Mouse (Mus musculus): ENCODE data around the gene Arpc4. TPM values are rescaled to one million over a fixed set of nuclear protein-coding genes. Genes with fewer than 3 reads are reported as not detected.

Arpc4 gene
- polyA plus RNA-seq, 1 experiment from 2014 or later: 264 TPM

DNA sequence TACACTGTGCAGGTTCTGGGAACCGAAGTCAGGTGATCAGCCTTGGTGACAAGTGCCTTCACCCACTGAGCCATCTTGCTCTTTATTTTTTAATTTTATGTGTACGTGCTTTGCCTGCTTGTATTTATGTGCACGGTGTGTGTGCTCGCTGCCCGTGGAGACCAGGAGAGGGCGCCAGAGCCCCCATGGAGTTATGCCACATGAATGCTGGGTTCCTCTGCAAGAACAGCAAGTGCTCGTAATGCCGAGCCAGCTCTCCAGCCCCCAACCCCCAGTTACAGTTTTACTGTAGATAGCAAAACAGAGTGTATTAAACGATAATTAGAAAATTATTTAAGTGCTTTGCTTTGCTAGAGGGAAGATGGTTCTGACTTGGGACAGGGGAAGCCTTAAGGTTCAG lies 28.8 kb downstream of the Arpc4 start:
- WGBS: 72% methylated on average over 9 of the region's 9 CpGs
- peaks cover 10% of the 10 kb centered on the region for H3K36me3 ChIP-seq
- no peaks in the 10 kb centered on the region for H3K9me3 ChIP-seq
- no peak overlapping the region for H3K4me2 ChIP-seq
- no peaks in the 10 kb centered on the region for H3K4me1 ChIP-seq
- ATAC-seq (ENCODE audit: extremely low read depth, insufficient number of reproducible peaks, low FRiP score, low TSS enrichment): no peak
- H3K4me3 ChIP-seq: no peak overlapping the region
- H3K9ac ChIP-seq: no peak overlapping the region
- no peaks in the 10 kb centered on the region for H3K27me3 ChIP-seq (replicated peaks)
- H3K27ac ChIP-seq (replicated peaks): no peak overlapping the region

DNA sequence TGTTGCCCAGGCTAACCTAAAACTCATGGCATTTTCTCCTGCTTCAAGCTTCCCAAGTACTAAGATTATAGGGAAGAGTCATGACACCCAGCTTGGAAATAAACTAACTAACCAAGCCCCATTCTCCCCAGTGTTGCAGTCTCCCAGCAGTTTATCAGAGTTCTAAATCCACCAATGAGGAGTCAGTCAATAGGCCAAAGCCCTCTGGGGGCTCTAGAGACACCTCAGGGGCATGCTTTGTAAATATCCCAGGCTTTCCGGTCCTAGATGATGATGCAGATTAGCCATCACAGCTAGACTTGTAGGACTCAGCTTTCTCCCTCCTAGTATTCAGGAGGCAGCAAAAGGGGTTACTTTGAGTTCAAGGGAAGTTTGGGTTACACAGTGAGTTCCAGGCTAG lies 32.1 kb downstream of the Arpc4 start:
- no peaks in the 10 kb centered on the region for H3K4me1 ChIP-seq
- peaks cover 18% of the 10 kb centered on the region for H3K36me3 ChIP-seq
- no peaks in the 10 kb centered on the region for H3K9me3 ChIP-seq
- no peak overlapping the region for H3K4me2 ChIP-seq
- 60% methylated on average over 1 of the region's 1 CpGs for WGBS
- ATAC-seq (ENCODE audit: extremely low read depth, insufficient number of reproducible peaks, low FRiP score, low TSS enrichment): no peak
- H3K27me3 ChIP-seq (replicated peaks): no peaks in the 10 kb centered on the region
- H3K27ac ChIP-seq (replicated peaks): no peak overlapping the region
- no peak overlapping the region for H3K4me3 ChIP-seq
- no peak overlapping the region for H3K9ac ChIP-seq

GRCm38 (mm10) chr6:113416416-113416815 lies 38.5 kb downstream of the Arpc4 start:
- Histone ChIP-seq H3K4me2 (no peak overlapping the region), H3K27me3 (replicated peaks) (no peaks in the 10 kb centered on the region), H3K9me3 (no peaks in the 10 kb centered on the region), H3K4me1 (peaks cover 15% of the 10 kb centered on the region), H3K9ac (no peak overlapping the region), H3K27ac (replicated peaks) (no peak overlapping the region), H3K36me3 (peaks cover 24% of the 10 kb centered on the region), H3K4me3 (no peak overlapping the region)
- WGBS: 65% methylated on average over 5 of the region's 5 CpGs
- ATAC-seq (ENCODE audit: extremely low read depth, insufficient number of reproducible peaks, low FRiP score, low TSS enrichment): no peak

GRCm38 (mm10) chr6:113418441-113419198 lies 40.7 kb downstream of the Arpc4 start:
- peak overlapping the region; percentile 88 for H3K9ac ChIP-seq
- WGBS: 11% methylated on average over 16 of the region's 16 CpGs
- no peaks in the 10 kb centered on the region for H3K27me3 ChIP-seq (replicated peaks)
- H3K4me3 ChIP-seq: peak overlapping the region; percentile 74
- H3K9me3 ChIP-seq: no peaks in the 10 kb centered on the region
- H3K4me2 ChIP-seq: peak overlapping the region; percentile 77
- peaks cover 15% of the 10 kb centered on the region for H3K4me1 ChIP-seq
- 0 out of 2 replicates have a peak, but pooled peaks have one; percentile 11 for ATAC-seq (ENCODE audit: extremely low read depth, insufficient number of reproducible peaks, low FRiP score, low TSS enrichment)
- H3K36me3 ChIP-seq: peaks cover 24% of the 10 kb centered on the region
- H3K27ac ChIP-seq (replicated peaks): peak overlapping the region; percentile 29

DNA sequence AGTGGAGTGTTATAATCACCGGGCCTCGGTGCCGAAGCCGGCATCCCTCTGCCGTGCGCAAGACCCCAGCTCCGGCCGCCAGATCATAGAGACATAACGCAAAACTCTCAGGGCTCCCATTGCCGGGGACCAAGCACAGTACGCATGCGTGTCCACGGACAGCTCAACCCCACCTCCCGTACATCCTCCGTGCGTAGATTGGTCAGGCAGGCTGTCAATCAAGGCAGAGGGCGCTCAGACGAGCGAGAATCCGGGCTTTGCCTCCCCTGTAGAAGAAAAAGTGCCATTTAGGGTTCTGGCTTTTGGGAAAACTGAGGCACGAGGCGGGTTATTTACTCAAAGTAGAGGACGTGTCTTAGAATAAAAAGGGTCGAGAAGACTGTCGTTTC lies 41.3 kb downstream of the Arpc4 start, which contains the start of gene Rpusd3:
Gene Rpusd3, minus strand, starts transcription at position 142 of the 389 bp plus-strand sequence.
- peak; percentile 94; the same call in 1 of the 2 replicates for ATAC-seq (ENCODE audit: extremely low read depth, insufficient number of reproducible peaks, low FRiP score, low TSS enrichment)
- no peaks in the 10 kb centered on the region for H3K9me3 ChIP-seq
- peak within 1 kb of the TSS; percentile 74 for H3K4me3 ChIP-seq
- H3K4me2 ChIP-seq: peak within 1 kb of the TSS; percentile 77
- WGBS: under 1% methylated on average over 25 of the region's 25 CpGs
- H3K9ac ChIP-seq: peak within 1 kb of the TSS; percentile 88
- no peaks in the 10 kb centered on the region for H3K27me3 ChIP-seq (replicated peaks)
- peak within 1 kb of the TSS; percentile 29 for H3K27ac ChIP-seq (replicated peaks)
- peaks cover 15% of the 10 kb centered on the region for H3K4me1 ChIP-seq
- peaks cover 24% of the 10 kb centered on the region for H3K36me3 ChIP-seq

DNA sequence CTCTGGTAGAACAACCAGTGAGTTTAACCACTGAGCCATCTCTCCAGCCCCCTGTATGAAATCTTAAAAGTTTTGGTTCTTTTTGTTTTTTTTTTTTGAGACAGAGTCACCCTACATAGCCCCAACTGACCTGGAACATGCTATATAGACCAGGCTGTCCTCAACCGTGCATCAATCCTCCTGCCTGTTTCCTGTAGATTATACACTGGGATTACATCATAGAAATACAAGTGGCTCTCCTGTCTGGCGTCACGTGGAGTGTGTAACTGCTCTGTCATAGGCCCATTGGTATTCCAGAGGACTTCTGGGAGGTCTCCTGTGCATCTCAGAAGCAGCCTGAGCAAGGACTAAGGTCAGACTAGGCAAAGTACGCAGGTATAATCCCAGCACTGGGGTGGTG lies 45.1 kb downstream of the Arpc4 start:
- Histone ChIP-seq H3K27ac (replicated peaks) (no peak overlapping the region), H3K27me3 (replicated peaks) (no peaks in the 10 kb centered on the region), H3K4me1 (peaks cover 11% of the 10 kb centered on the region), H3K9me3 (peaks cover 4% of the 10 kb centered on the region; the same call in 1 of the 2 replicates), H3K36me3 (no peaks in the 10 kb centered on the region), H3K9ac (no peak overlapping the region), H3K4me3 (no peak overlapping the region), H3K4me2 (no peak overlapping the region)
- 68% methylated on average over 4 of the region's 4 CpGs for WGBS
- no peak for ATAC-seq (ENCODE audit: extremely low read depth, insufficient number of reproducible peaks, low FRiP score, low TSS enrichment)

GRCm38 (mm10) chr6:113424187-113424586 lies 46.3 kb downstream of the Arpc4 start:
- Histone ChIP-seq H3K4me1 (peaks cover 4% of the 10 kb centered on the region), H3K9me3 (peaks cover 4% of the 10 kb centered on the region; the same call in 1 of the 2 replicates), H3K27me3 (replicated peaks) (no peaks in the 10 kb centered on the region), H3K27ac (replicated peaks) (no peak overlapping the region), H3K36me3 (no peaks in the 10 kb centered on the region), H3K4me2 (no peak overlapping the region), H3K9ac (no peak overlapping the region), H3K4me3 (no peak overlapping the region)
- no peak for ATAC-seq (ENCODE audit: extremely low read depth, insufficient number of reproducible peaks, low FRiP score, low TSS enrichment)
- WGBS: 71% methylated on average over 7 of the region's 7 CpGs

GRCm38 (mm10) chr6:113426696-113427095 lies 48.8 kb downstream of the Arpc4 start:
- Histone ChIP-seq H3K9ac (no peak overlapping the region), H3K36me3 (no peaks in the 10 kb centered on the region), H3K4me3 (no peak overlapping the region), H3K4me2 (no peak overlapping the region), H3K27ac (replicated peaks) (no peak overlapping the region), H3K9me3 (peaks cover 4% of the 10 kb centered on the region; the same call in 1 of the 2 replicates), H3K27me3 (replicated peaks) (no peaks in the 10 kb centered on the region), H3K4me1 (no peaks in the 10 kb centered on the region)
- WGBS: 89% methylated on average over 4 of the region's 4 CpGs
- ATAC-seq (ENCODE audit: extremely low read depth, insufficient number of reproducible peaks, low FRiP score, low TSS enrichment): no peak

GRCm38 (mm10) chr6:113427397-113427796 lies 49.5 kb downstream of the Arpc4 start:
- no peak for ATAC-seq (ENCODE audit: extremely low read depth, insufficient number of reproducible peaks, low FRiP score, low TSS enrichment)
- Histone ChIP-seq H3K36me3 (no peaks in the 10 kb centered on the region), H3K9ac (no peak overlapping the region), H3K9me3 (peaks cover 4% of the 10 kb centered on the region; the same call in 1 of the 2 replicates), H3K4me3 (no peak overlapping the region), H3K27ac (replicated peaks) (no peak overlapping the region), H3K4me1 (0 out of 2 replicates have a peak, but pooled peaks cover 4% of the 10 kb centered on the region), H3K4me2 (no peak overlapping the region), H3K27me3 (replicated peaks) (no peaks in the 10 kb centered on the region)
- WGBS: 48% methylated on average over 3 of the region's 3 CpGs

- H3K9ac ChIP-seq: no peak overlapping the region
- no peak for ATAC-seq (ENCODE audit: extremely low read depth, insufficient number of reproducible peaks, low FRiP score, low TSS enrichment)
- no peak overlapping the region for H3K4me3 ChIP-seq
- no peak overlapping the region for H3K27ac ChIP-seq (replicated peaks)
- H3K4me2 ChIP-seq: no peak overlapping the region
- no peaks in the 10 kb centered on the region for H3K36me3 ChIP-seq
- no peaks in the 10 kb centered on the region for H3K27me3 ChIP-seq (replicated peaks)
- 0 out of 2 replicates have a peak, but pooled peaks cover 4% of the 10 kb centered on the region for H3K4me1 ChIP-seq
- H3K9me3 ChIP-seq: peaks cover 4% of the 10 kb centered on the region; the same call in 1 of the 2 replicates
- 85% methylated on average over 16 of the region's 16 CpGs for WGBS
These were observed 50.1 kb downstream of the Arpc4 start for GRCm38 (mm10) chr6:113428006-113428405.

GRCm38 (mm10) chr6:113429965-113430364 lies 52.0 kb downstream of the Arpc4 start:
- Histone ChIP-seq H3K9me3 (peaks cover 4% of the 10 kb centered on the region; the same call in 1 of the 2 replicates), H3K4me2 (no peak overlapping the region), H3K27ac (replicated peaks) (no peak overlapping the region), H3K9ac (no peak overlapping the region), H3K4me1 (0 out of 2 replicates have a peak, but pooled peaks cover 4% of the 10 kb centered on the region), H3K36me3 (no peaks in the 10 kb centered on the region), H3K4me3 (no peak overlapping the region), H3K27me3 (replicated peaks) (no peaks in the 10 kb centered on the region)
- no peak for ATAC-seq (ENCODE audit: extremely low read depth, insufficient number of reproducible peaks, low FRiP score, low TSS enrichment)
- 68% methylated on average over 3 of the region's 3 CpGs for WGBS
